Mouse (Mus musculus) forebrain, embryonic 16.5 days (tissue): Measurements from ENCODE around the gene Myh10. TPM values are rescaled to one million over a fixed set of nuclear protein-coding genes. Genes with fewer than 3 reads are reported as not detected.

Experiments used
- ATAC-seq: fragments of 200-750 bp; cut with Nextera tagmentation; 2 replicates; pipeline ENCODE4 v1.8.0; 2017; ENCODE audit warnings: mild to moderate bottlenecking, moderate library complexity
- H3K27ac ChIP-seq: fragments of 300-500 bp; sonication (generic); 2 replicates; pipeline ENCODE4 v1.5.1; 2014; ENCODE audit warnings: low read length, control low read depth
- H3K27me3 ChIP-seq: fragments of 300-500 bp; sonication (generic); replicated peaks from 2 replicates; pipeline ENCODE4 v1.6.1; 2014; ENCODE audit warnings: low read length; ENCODE audit not compliant: control insufficient read depth, insufficient read depth
- H3K36me3 ChIP-seq: fragments of 300-500 bp; sonication (generic); 2 replicates; pipeline ENCODE4 v1.6.1; 2014; ENCODE audit not compliant: control insufficient read depth, insufficient read depth
- H3K4me1 ChIP-seq: fragments of 300-500 bp; sonication (generic); replicated peaks from 2 replicates; pipeline ENCODE4 v1.6.1; 2014; ENCODE audit warnings: low read length; ENCODE audit not compliant: control insufficient read depth, insufficient read depth
- H3K4me2 ChIP-seq: fragments of 300-500 bp; sonication (generic); 2 replicates; pipeline ENCODE4 v1.6.1; 2014; ENCODE audit warnings: mild to moderate bottlenecking, low read length, control low read depth
- H3K4me3 ChIP-seq: fragments of 300-500 bp; sonication (generic); replicated peaks from 2 replicates; pipeline ENCODE4 v1.5.1; 2014; ENCODE audit warnings: mild to moderate bottlenecking, low read length, control low read depth
- H3K9ac ChIP-seq: fragments of 300-500 bp; sonication (generic); replicated peaks from 2 replicates; pipeline ENCODE4 v1.6.1; 2014; ENCODE audit warnings: low read depth, low read length, control low read depth
- H3K9me3 ChIP-seq: fragments of 300-500 bp; sonication (generic); 2 replicates; pipeline ENCODE4 v1.6.1; 2016; ENCODE audit warnings: low read length; ENCODE audit not compliant: control insufficient read depth
- WGBS: fragments of 180-500 bp; shearing (Covaris S2); extraction: QIAGEN DNeasy Blood & Tissue Kit; methylation state at CpG from one replicate; pipeline ENCODE4 v1.1.7; 2014; 5-methylcytosine and 5-hydroxymethylcytosine counted together
- polyA plus RNA-seq: library from polyadenylated mRNA; unstranded; fragments of >200 nt; fragmentation: Nextera tagmentation; extraction: Ambion mirVana; gene quantifications from 2 replicates; pipeline ENCODE4 v1.2.1, GENCODE M21; 2015

Gene Myh10
- polyA plus RNA-seq, 1 experiment from 2014 or later: 136 TPM

- Histone ChIP-seq H3K9me3 (no peaks in the 10 kb centered on the region), H3K36me3 (no peaks in the 10 kb centered on the region), H3K27me3 (no peaks in the 10 kb centered on the region), H3K9ac (no peak overlapping the region), H3K4me1 (no peaks in the 10 kb centered on the region), H3K4me3 (no peak overlapping the region), H3K27ac (no peak overlapping the region), H3K4me2 (no peak overlapping the region)
- WGBS: 49% methylated on average over 2 of the region's 2 CpGs
- ATAC-seq: no peak
Measured at GRCm38 (mm10) chr11:68666210-68666609, 25.1 kb upstream of the Myh10 start.

GRCm38 (mm10) chr11:68672270-68672970 lies 18.9 kb upstream of the Myh10 start:
- H3K9me3 ChIP-seq: no peaks in the 10 kb centered on the region
- no peak overlapping the region for H3K27ac ChIP-seq
- no peak overlapping the region for H3K4me3 ChIP-seq
- WGBS: 77% methylated on average over 5 of the region's 5 CpGs
- H3K36me3 ChIP-seq: no peaks in the 10 kb centered on the region
- H3K27me3 ChIP-seq: no peaks in the 10 kb centered on the region
- no peak overlapping the region for H3K9ac ChIP-seq
- no peak for ATAC-seq
- H3K4me1 ChIP-seq: no peaks in the 10 kb centered on the region
- no peak overlapping the region for H3K4me2 ChIP-seq

- Histone ChIP-seq H3K4me1 (no peaks in the 10 kb centered on the region), H3K4me2 (no peak overlapping the region), H3K9me3 (no peaks in the 10 kb centered on the region), H3K9ac (no peak overlapping the region), H3K27me3 (no peaks in the 10 kb centered on the region), H3K36me3 (no peaks in the 10 kb centered on the region), H3K4me3 (no peak overlapping the region), H3K27ac (no peak overlapping the region)
- 90% methylated on average over 3 of the region's 3 CpGs for WGBS
- ATAC-seq: no peak
Measured at GRCm38 (mm10) chr11:68674071-68674470, 17.3 kb upstream of the Myh10 start.

GRCm38 (mm10) chr11:68674643-68675042 lies 16.7 kb upstream of the Myh10 start:
- no peak overlapping the region for H3K4me3 ChIP-seq
- no peaks in the 10 kb centered on the region for H3K36me3 ChIP-seq
- ATAC-seq: no peak
- no peaks in the 10 kb centered on the region for H3K4me1 ChIP-seq
- no peaks in the 10 kb centered on the region for H3K9me3 ChIP-seq
- H3K4me2 ChIP-seq: no peak overlapping the region
- no peak overlapping the region for H3K9ac ChIP-seq
- no peaks in the 10 kb centered on the region for H3K27me3 ChIP-seq
- no peak overlapping the region for H3K27ac ChIP-seq
- 83% methylated on average over 3 of the region's 3 CpGs for WGBS

- H3K4me3 ChIP-seq: no peak overlapping the region
- H3K9me3 ChIP-seq: no peaks in the 10 kb centered on the region
- no peak overlapping the region for H3K4me2 ChIP-seq
- H3K27ac ChIP-seq: no peak overlapping the region
- H3K4me1 ChIP-seq: no peaks in the 10 kb centered on the region
- ATAC-seq: no peak
- H3K36me3 ChIP-seq: no peaks in the 10 kb centered on the region
- no peaks in the 10 kb centered on the region for H3K27me3 ChIP-seq
- 87% methylated on average over 3 of the region's 3 CpGs for WGBS
- H3K9ac ChIP-seq: no peak overlapping the region
Measured at GRCm38 (mm10) chr11:68675274-68675673, 16.1 kb upstream of the Myh10 start.

GRCm38 (mm10) chr11:68681254-68681839 lies 10.0 kb upstream of the Myh10 start:
- 63% methylated on average over 3 of the region's 3 CpGs for WGBS
- no peak overlapping the region for H3K27ac ChIP-seq

GRCm38 (mm10) chr11:68682136-68682806 lies 9.1 kb upstream of the Myh10 start:
- Histone ChIP-seq H3K27ac (no peak overlapping the region), H3K9ac (no peak overlapping the region), H3K4me2 (no peak overlapping the region), H3K36me3 (no peaks in the 10 kb centered on the region), H3K27me3 (no peaks in the 10 kb centered on the region), H3K4me1 (no peaks in the 10 kb centered on the region), H3K9me3 (no peaks in the 10 kb centered on the region), H3K4me3 (no peak overlapping the region)
- WGBS: 75% methylated on average over 8 of the region's 8 CpGs
- no peak for ATAC-seq

More at GRCm38 (mm10) chr11:68681254-68681839, 10.0 kb upstream of the Myh10 start:
- Histone ChIP-seq H3K36me3 (no peaks in the 10 kb centered on the region), H3K9me3 (no peaks in the 10 kb centered on the region), H3K4me2 (no peak overlapping the region), H3K4me3 (no peak overlapping the region), H3K9ac (no peak overlapping the region), H3K4me1 (no peaks in the 10 kb centered on the region), H3K27me3 (no peaks in the 10 kb centered on the region)
- no peak for ATAC-seq

GRCm38 (mm10) chr11:68686001-68686400 lies 5.4 kb upstream of the Myh10 start:
- no peak for ATAC-seq
- H3K4me2 ChIP-seq: no peak overlapping the region
- H3K27me3 ChIP-seq: no peaks in the 10 kb centered on the region
- H3K4me3 ChIP-seq: no peak overlapping the region
- H3K27ac ChIP-seq: no peak overlapping the region
- peaks cover 2% of the 10 kb centered on the region; the same call in 1 of the 2 replicates for H3K4me1 ChIP-seq
- 88% methylated on average over 5 of the region's 5 CpGs for WGBS
- no peaks in the 10 kb centered on the region for H3K36me3 ChIP-seq
- H3K9ac ChIP-seq: no peak overlapping the region
- H3K9me3 ChIP-seq: no peaks in the 10 kb centered on the region

DNA sequence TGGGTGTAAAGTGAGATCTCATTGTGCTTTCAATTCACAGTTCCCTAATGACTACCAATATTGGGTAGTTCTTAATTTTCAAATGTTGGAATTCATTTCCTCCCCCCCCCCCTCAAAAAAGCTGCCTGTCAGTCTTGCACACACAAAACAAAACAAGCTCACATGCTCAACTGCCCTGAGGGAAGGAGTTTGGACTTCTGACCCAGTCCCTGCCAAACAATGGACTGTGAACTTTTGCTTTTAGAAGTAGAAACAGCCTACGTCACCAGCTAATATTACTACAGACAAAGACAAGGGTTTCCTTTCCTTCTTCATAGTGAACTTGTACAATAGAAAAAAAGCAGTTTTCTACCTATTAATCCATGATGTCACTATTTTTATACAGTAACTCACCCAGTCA lies 2.1 kb upstream of the Myh10 start:
- Histone ChIP-seq H3K27me3 (no peaks in the 10 kb centered on the region), H3K36me3 (no peaks in the 10 kb centered on the region), H3K9ac (no peak overlapping the region), H3K9me3 (no peaks in the 10 kb centered on the region), H3K4me2 (no peak overlapping the region), H3K4me1 (peaks cover 5% of the 10 kb centered on the region; the same call in 1 of the 2 replicates), H3K4me3 (no peak overlapping the region), H3K27ac (no peak overlapping the region)
- ATAC-seq: no peak
- 79% methylated on average over 1 of the region's 1 CpGs for WGBS
